Mouse (Mus musculus) CH12.LX (cell line): ENCODE data around the gene Cdh13. TPM values are rescaled to one million over a fixed set of nuclear protein-coding genes. Genes with fewer than 3 reads are reported as not detected.

ENCODE experiments used
- DNase-seq: peaks from one replicate; pipeline ENCODE4 v3.0.0-alpha.2; 2013; ENCODE audit errors: extremely low read depth
- H3K27ac ChIP-seq: 2 replicates; pipeline ENCODE4 v1.5.1; 2012; ENCODE audit warnings: low read depth, mild to moderate bottlenecking, control low read depth, moderate library complexity; ENCODE audit not compliant: insufficient read depth
- H3K27me3 ChIP-seq: replicated peaks from 2 replicates; pipeline ENCODE3; 2012; ENCODE audit warnings: inconsistent platforms
- H3K36me3 ChIP-seq, 2 experiments: replicated peaks in 1 of 2; 2 replicates each; pipeline versions ENCODE3 to v1.6.1; 2012; ENCODE audit warnings: inconsistent platforms in 1 of 2, low read length in 1 of 2, mild to moderate bottlenecking in 1 of 2, mixed read lengths in 1 of 2, moderate library complexity in 1 of 2; ENCODE audit not compliant: control insufficient read depth in 1 of 2, insufficient read depth in 1 of 2
- H3K4me1 ChIP-seq, 2 experiments: 2 replicates each; pipeline ENCODE4 v1.6.1; 2012; ENCODE audit warnings: inconsistent platforms in 1 of 2, moderate library complexity in 1 of 2; ENCODE audit not compliant: insufficient read depth in 2 of 2, control insufficient read depth in 1 of 2
- H3K4me2 ChIP-seq: 2 replicates; pipeline ENCODE4 v1.6.1; 2012; ENCODE audit warnings: low read depth, mild to moderate bottlenecking, control low read depth; ENCODE audit not compliant: poor library complexity, insufficient read depth, severe bottlenecking
- H3K4me3 ChIP-seq, 3 experiments: fragments of 150-350 bp in 1 of 3; sonication (generic) in 1 of 3; replicated peaks in 1 of 3; 2 replicates each; pipeline versions ENCODE3 to v1.5.1; 2011 to 2012; ENCODE audit warnings: low read depth in 2 of 3, low read length in 2 of 3, mild to moderate bottlenecking in 2 of 3, moderate library complexity in 2 of 3, control low read depth in 1 of 3, improper control_type of control experiment in 1 of 3, inconsistent platforms in 1 of 3, mixed read lengths in 1 of 3; ENCODE audit not compliant: poor library complexity in 1 of 3
- H3K79me2 ChIP-seq: replicated peaks from 2 replicates; pipeline ENCODE4 v1.6.1; 2012; ENCODE audit warnings: mild to moderate bottlenecking, moderate library complexity; ENCODE audit not compliant: control insufficient read depth, poor library complexity, insufficient read depth, severe bottlenecking; ENCODE audit errors: extremely low read depth
- H3K9ac ChIP-seq: 2 replicates; pipeline ENCODE4 v1.6.1; 2012; ENCODE audit warnings: low read depth, mild to moderate bottlenecking, control low read depth, moderate library complexity; ENCODE audit not compliant: insufficient read depth
- H3K9me3 ChIP-seq: replicated peaks from 2 replicates; pipeline ENCODE3; 2012; ENCODE audit warnings: low read length, inconsistent platforms, mixed read lengths
- BHLHE40 ChIP-seq: IDR thresholded peaks from 2 replicates; pipeline ENCODE4 v1.6.1; 2011; ENCODE audit warnings: mild to moderate bottlenecking, low read depth, low read length, improper control_type of control experiment
- CHD2 ChIP-seq: IDR thresholded peaks from 2 replicates; pipeline ENCODE4 v1.6.1; 2011; ENCODE audit warnings: low read length, improper control_type of control experiment
- CTCF ChIP-seq, 2 experiments: IDR thresholded peaks in 1 of 2; conservative IDR thresholded peaks in 1 of 2; 2 replicates each; pipeline ENCODE4 v1.5.1; 2011 to 2012; ENCODE audit warnings: low read depth in 2 of 2, low read length in 2 of 2, improper control_type of control experiment in 1 of 2, inconsistent platforms in 1 of 2, mild to moderate bottlenecking in 1 of 2, moderate library complexity in 1 of 2
- E2F4 ChIP-seq: IDR thresholded peaks from 2 replicates; pipeline ENCODE4 v1.6.1; 2011; ENCODE audit warnings: low read depth, low read length, improper control_type of control experiment; ENCODE audit not compliant: insufficient replicate concordance
- ELF1 ChIP-seq: IDR thresholded peaks from 2 replicates; pipeline ENCODE4 v1.6.1; 2014; ENCODE audit warnings: low read depth, mild to moderate bottlenecking, inconsistent platforms, low read length, improper control_type of control experiment
- EP300 ChIP-seq: IDR thresholded peaks from 2 replicates; pipeline ENCODE4 v1.6.1; 2011; ENCODE audit warnings: low read length, improper control_type of control experiment
- ETS1 ChIP-seq: conservative IDR thresholded peaks from 2 replicates; pipeline ENCODE4 v1.6.1; 2012; ENCODE audit warnings: low read depth, mild to moderate bottlenecking, inconsistent platforms, low read length, improper control_type of control experiment, moderate library complexity
- HCFC1 ChIP-seq: IDR thresholded peaks from 2 replicates; pipeline ENCODE4 v1.6.1; 2012; ENCODE audit warnings: low read depth, mild to moderate bottlenecking, inconsistent platforms, low read length, improper control_type of control experiment
- IRF4 ChIP-seq: IDR thresholded peaks from 2 replicates; pipeline ENCODE4 v1.6.1; 2014; ENCODE audit warnings: low read depth, mild to moderate bottlenecking, inconsistent platforms, low read length, improper control_type of control experiment
- JUN ChIP-seq: IDR thresholded peaks from 2 replicates; pipeline ENCODE4 v1.6.1; 2011; ENCODE audit warnings: low read depth, mild to moderate bottlenecking, low read length, improper control_type of control experiment, moderate library complexity; ENCODE audit not compliant: insufficient read depth
- JUND ChIP-seq: conservative IDR thresholded peaks from 2 replicates; pipeline ENCODE4 v1.6.1; 2011; ENCODE audit warnings: low read depth, low read length, improper control_type of control experiment
- KAT2A ChIP-seq: IDR thresholded peaks from 2 replicates; pipeline ENCODE4 v1.6.1; 2012; ENCODE audit warnings: low read length, improper control_type of control experiment, inconsistent platforms; ENCODE audit not compliant: insufficient replicate concordance
- MAX ChIP-seq: IDR thresholded peaks from 2 replicates; pipeline ENCODE4 v1.6.1; 2011; ENCODE audit warnings: low read length, improper control_type of control experiment
- MAZ ChIP-seq: IDR thresholded peaks from 2 replicates; pipeline ENCODE4 v1.6.1; 2012; ENCODE audit warnings: low read depth, mild to moderate bottlenecking, inconsistent platforms, low read length, improper control_type of control experiment, moderate library complexity
- MYC ChIP-seq: IDR thresholded peaks from 2 replicates; pipeline ENCODE4 v1.6.1; 2011; ENCODE audit warnings: low read depth, mild to moderate bottlenecking, improper control_type of control experiment, low read length
- NRF1 ChIP-seq: IDR thresholded peaks from 2 replicates; pipeline ENCODE4 v1.6.1; 2014; ENCODE audit warnings: low read depth, mild to moderate bottlenecking, inconsistent platforms, low read length, improper control_type of control experiment, moderate library complexity
- PAX5 ChIP-seq: IDR thresholded peaks from 2 replicates; pipeline ENCODE4 v1.6.1; 2012; ENCODE audit warnings: low read length, inconsistent platforms, mixed read lengths
- POLR2A ChIP-seq: IDR thresholded peaks from 2 replicates; pipeline ENCODE4 v1.6.1; 2011; ENCODE audit warnings: low read depth, mild to moderate bottlenecking, improper control_type of control experiment, low read length
- POLR2AphosphoS2 ChIP-seq: IDR thresholded peaks from 2 replicates; pipeline ENCODE4 v1.6.1; 2011; ENCODE audit warnings: low read depth, low read length, improper control_type of control experiment
- RAD21 ChIP-seq: IDR thresholded peaks from 2 replicates; pipeline ENCODE4 v1.6.1; 2011; ENCODE audit warnings: low read depth, mild to moderate bottlenecking, low read length, improper control_type of control experiment, moderate library complexity
- RCOR1 ChIP-seq: conservative IDR thresholded peaks from 2 replicates; pipeline ENCODE4 v1.6.1; 2012; ENCODE audit warnings: low read depth, mild to moderate bottlenecking, inconsistent platforms, low read length, improper control_type of control experiment
- SIN3A ChIP-seq: IDR thresholded peaks from 2 replicates; pipeline ENCODE4 v1.6.1; 2012; ENCODE audit warnings: low read length, improper control_type of control experiment, inconsistent platforms
- SMC3 ChIP-seq: IDR thresholded peaks from 2 replicates; pipeline ENCODE4 v1.6.1; 2011; ENCODE audit warnings: low read depth, low read length, improper control_type of control experiment
- TCF12 ChIP-seq: IDR thresholded peaks from 2 replicates; pipeline ENCODE4 v1.6.1; 2014; ENCODE audit warnings: low read depth, mild to moderate bottlenecking, inconsistent platforms, low read length, improper control_type of control experiment
- USF1 ChIP-seq: IDR thresholded peaks from 2 replicates; pipeline ENCODE4 v1.6.1; 2014; ENCODE audit warnings: low read depth, mild to moderate bottlenecking, inconsistent platforms, low read length, improper control_type of control experiment
- USF2 ChIP-seq: conservative IDR thresholded peaks from 2 replicates; pipeline ENCODE4 v1.6.1; 2011; ENCODE audit warnings: low read depth, low read length, improper control_type of control experiment
- ZMIZ1 ChIP-seq: IDR thresholded peaks from 2 replicates; pipeline ENCODE4 v1.6.1; 2012; ENCODE audit warnings: low read depth, mild to moderate bottlenecking, inconsistent platforms, low read length, improper control_type of control experiment
- ZNF384 ChIP-seq: IDR thresholded peaks from 2 replicates; pipeline ENCODE4 v1.6.1; 2012; ENCODE audit warnings: low read depth, low read length, improper control_type of control experiment, inconsistent platforms
- dilution Hi-C: fragments of 300-500 bp; cut with MboI; formaldehyde crosslinking; loops from 2 replicates; pipeline ENCODE4 v1.14.3; 2020; ENCODE audit warnings: low sequenced_read_pairs; ENCODE audit not compliant: extremely low pct_unique_long_range_greater_than_20kb, extremely low pct_ligation_motif_present
- in situ Hi-C: fragments of 300-500 bp; cut with MboI; formaldehyde crosslinking; loops from 3 replicates; pipeline ENCODE4 v1.14.3; 2019; ENCODE audit warnings: low sequenced_read_pairs, low pct_ligation_motif_present, low pct_unique_long_range_greater_than_20kb, mixed read lengths
- polyA plus RNA-seq: library from polyadenylated mRNA; unstranded; fragments of >175 nt; gene quantifications from 2 replicates; pipeline ENCODE4 v1.2.1, GENCODE M21; 2012; ENCODE audit warnings: low read depth; ENCODE audit not compliant: insufficient read length
- total RNA-seq, 2 experiments: library from RNA; depleted of rRNA; stranded (reverse); fragments of 300-350 nt in 1 of 2; fragments of >200 nt in 1 of 2; gene quantifications; 2 replicates each; pipeline ENCODE4 v1.2.3; 2012 to 2014

Cdh13 gene
- total and polyA plus RNA-seq, 3 experiments: not detected

- H3K27me3 ChIP-seq: no peaks in the 10 kb centered on the region
- in situ Hi-C loops (no loop called here), dilution Hi-C loops (no loop called here)
- no peak overlapping the region for H3K4me3 ChIP-seq
- H3K79me2 ChIP-seq: no peaks in the 10 kb centered on the region
- no peak overlapping the region for H3K4me2 ChIP-seq
- no peak overlapping the region for H3K9ac ChIP-seq
- peaks cover 64% of the 10 kb centered on the region for H3K9me3 ChIP-seq
- no peak overlapping the region for H3K27ac ChIP-seq
- DNase-seq: no peak
- TF ChIP-seq POLR2A (no peak), POLR2AphosphoS2 (no peak), MYC (no peak), JUND (no peak), NRF1 (no peak), ZNF384 (no peak), TCF12 (no peak), JUN (no peak), MAZ (no peak), E2F4 (no peak), BHLHE40 (no peak), PAX5 (no peak), KAT2A (no peak), SMC3 (no peak), RAD21 (no peak), SIN3A (no peak), HCFC1 (no peak), CHD2 (no peak), IRF4 (no peak), RCOR1 (no peak)
- no peaks in the 10 kb centered on the region for H3K36me3 ChIP-seq
- no peaks in the 10 kb centered on the region for H3K4me1 ChIP-seq
These were observed 100.8 kb downstream of the Cdh13 start for GRCm38 (mm10) chr8:118384314-118384713.

DNA sequence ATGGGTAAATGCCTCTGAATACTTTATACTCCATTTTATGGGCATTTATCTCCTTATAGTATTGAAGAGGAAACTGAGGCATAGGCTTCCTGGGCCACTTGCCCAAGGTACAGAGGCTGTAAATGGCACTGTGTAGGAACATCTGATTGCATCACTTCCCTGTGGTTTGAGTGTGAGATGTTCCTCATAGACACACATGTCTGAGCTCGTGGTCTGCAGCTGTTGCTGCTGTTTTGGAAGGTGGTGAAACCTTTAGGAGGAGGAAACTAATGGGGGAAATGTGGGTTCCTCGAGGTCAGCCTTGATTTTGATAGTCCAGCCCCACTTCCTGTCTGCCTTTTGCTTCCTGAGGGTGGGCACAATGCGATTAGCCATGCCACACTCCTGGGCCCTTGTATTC lies 105.9 kb downstream of the Cdh13 start:
- H3K27ac ChIP-seq: no peak overlapping the region
- H3K9me3 ChIP-seq: peaks cover 63% of the 10 kb centered on the region
- TF ChIP-seq RAD21 (no peak), ETS1 (no peak), USF1 (no peak), E2F4 (no peak), USF2 (no peak), ELF1 (no peak), MAX (no peak), EP300 (no peak), KAT2A (no peak), CTCF (conservative IDR thresholded peaks at IDR 0.05 in 1 of 2, IDR thresholded peaks at IDR 0.05 in 1 of 2; ENCODE audit: low read depth in 2 of 2, low read length in 2 of 2) (no peak), ZMIZ1 (no peak)
- no peaks in the 10 kb centered on the region for H3K27me3 ChIP-seq
- no peak for DNase-seq
- H3K79me2 ChIP-seq: no peaks in the 10 kb centered on the region
- H3K4me3 ChIP-seq: no peak overlapping the region
- H3K4me2 ChIP-seq: no peak overlapping the region
- in situ Hi-C loops (no loop called here), dilution Hi-C loops (no loop called here)
- no peaks in the 10 kb centered on the region for H3K36me3 ChIP-seq
- no peak overlapping the region for H3K9ac ChIP-seq
- no peaks in the 10 kb centered on the region for H3K4me1 ChIP-seq
